In the genomic region with DNA sequence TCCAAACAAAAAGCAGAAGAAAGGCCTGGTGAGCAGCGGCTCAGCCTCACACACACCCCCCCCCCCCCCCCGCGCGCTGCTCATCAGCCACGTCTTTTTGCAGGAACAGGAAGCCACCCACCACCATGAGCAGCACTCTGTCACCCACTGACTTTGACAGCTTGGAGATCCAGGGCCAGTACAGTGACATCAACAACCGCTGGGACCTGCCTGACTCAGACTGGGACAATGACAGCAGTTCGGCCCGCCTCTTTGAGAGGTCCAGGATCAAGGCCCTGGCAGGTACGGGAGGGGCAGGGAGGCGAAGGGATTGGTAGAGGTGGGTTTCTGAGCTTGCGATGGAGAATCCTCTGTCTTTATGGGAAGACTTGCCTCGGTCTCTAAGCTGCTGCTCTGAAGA, we compare ENCODE assay signal across 12 mouse cellular contexts. TPM values are rescaled to one million over a fixed set of nuclear protein-coding genes. Genes with fewer than 3 reads are reported as not detected.
DNase-seq lines count a peak whose midpoint lies in the region; ATAC-seq and TF ChIP-seq lines count a peak whose summit lies in the region.
"Had no signal": no experiment of that assay in that cellular context is flagged by ENCODE, and none has a peak within 500 bp of the region (broad histone marks: within the 10 kb centered on the region; RNA-seq: fewer than 3 reads in every experiment).

No protein-coding gene starts in this region.

- DNase-seq in liver, postnatal 0 days = peak; percentile 18
- no peak for DNase-seq in liver, embryonic 11.5 days (ENCODE audit: low spot score)
- peak; percentile 75 for DNase-seq in brain, adult 2 months (ENCODE audit: low read depth, low spot score)
- no peak for DNase-seq in cerebellum, postnatal 10 days
- DNase-seq: gastrocnemius, postnatal 25 days had no signal

- TF ChIP-seq POLR2A in myocyte (IDR thresholded peaks at IDR 0.05; ENCODE audit: insufficient read length, low read depth) = no peak

- 36% methylated on average over 10 of the region's 12 CpGs for WGBS in forebrain, embryonic 12.5 days
- WGBS in forebrain, embryonic 13.5 days = 26% methylated on average over 11 of the region's 12 CpGs
- 15% methylated on average over 10 of the region's 12 CpGs for WGBS in liver, postnatal 0 days (ENCODE audit: insufficient replicate concordance)
- 19% methylated on average over 8 of the region's 12 CpGs for WGBS in liver, embryonic 11.5 days

- H3K9me3 ChIP-seq in forebrain, embryonic 12.5 days = no peaks in the 10 kb centered on the region
- no peaks in the 10 kb centered on the region for H3K9me3 ChIP-seq in forebrain, embryonic 13.5 days (replicated peaks)
- H3K9me3 ChIP-seq in liver, postnatal 0 days (ENCODE audit: low read length) = no peaks in the 10 kb centered on the region
- H3K9me3 ChIP-seq in liver, embryonic 11.5 days (ENCODE audit: control insufficient read depth, low read length) = no peaks in the 10 kb centered on the region
- H3K9me3 ChIP-seq: hindbrain, embryonic 13.5 days; limb, embryonic 13.5 days; midbrain, embryonic 12.5 days had no signal

- H3K79me2 ChIP-seq in myocyte (ENCODE audit: control insufficient read depth, insufficient read depth) = no peaks in the 10 kb centered on the region

- H3ac ChIP-seq in myocyte (ENCODE audit: control insufficient read depth, insufficient read length) = no peak overlapping the region

- ATAC-seq in forebrain, embryonic 12.5 days (ENCODE audit: low FRiP score) = no peak
- no peak for ATAC-seq in forebrain, embryonic 13.5 days
- no peak; the same call in 1 of the 2 replicates for ATAC-seq in liver, postnatal 0 days
- ATAC-seq in liver, embryonic 11.5 days (replicated peaks; ENCODE audit: low FRiP score) = no peak
- ATAC-seq in monocyte, adult 5-6 weeks (replicated peaks; ENCODE audit: insufficient number of reproducible peaks, low FRiP score, low TSS enrichment, poor library complexity, severe bottlenecking) = no peak

- TF ChIP-seq CTCF in liver, postnatal 0 days (IDR thresholded peaks at IDR 0.05; ENCODE audit: low read depth) = no peak

- 0 out of 2 replicates have a peak overlapping the region, but pooled peaks have one; percentile 19 for H3K27ac ChIP-seq in forebrain, embryonic 12.5 days
- no peak overlapping the region for H3K27ac ChIP-seq in forebrain, embryonic 13.5 days
- no peak overlapping the region for H3K27ac ChIP-seq in liver, postnatal 0 days (ENCODE audit: low read depth)
- H3K27ac ChIP-seq in liver, embryonic 11.5 days (ENCODE audit: low read depth, low read length) = no peak overlapping the region
- H3K27ac ChIP-seq: hindbrain, embryonic 13.5 days; limb, embryonic 13.5 days; midbrain, embryonic 12.5 days had no signal

- H3K36me3 ChIP-seq in forebrain, embryonic 12.5 days (replicated peaks) = peaks cover 7% of the 10 kb centered on the region; the same call in 1 of the 2 replicates
- peaks cover 35% of the 10 kb centered on the region for H3K36me3 ChIP-seq in forebrain, embryonic 13.5 days (ENCODE audit: poor library complexity, severe bottlenecking)
- no peaks in the 10 kb centered on the region for H3K36me3 ChIP-seq in liver, postnatal 0 days (replicated peaks; ENCODE audit: insufficient read depth, low read length)
- no peaks in the 10 kb centered on the region for H3K36me3 ChIP-seq in liver, embryonic 11.5 days (ENCODE audit: control insufficient read depth, insufficient read depth, low read length)
- H3K36me3 ChIP-seq in myocyte (ENCODE audit: control insufficient read depth, insufficient read depth) = no peaks in the 10 kb centered on the region
- H3K36me3 ChIP-seq: limb, embryonic 13.5 days had no signal

- H3K4me3 ChIP-seq in forebrain, embryonic 12.5 days (replicated peaks) = no peak overlapping the region
- H3K4me3 ChIP-seq in forebrain, embryonic 13.5 days = no peak overlapping the region
- no peak overlapping the region for H3K4me3 ChIP-seq in liver, postnatal 0 days (ENCODE audit: low read depth, low read length)
- H3K4me3 ChIP-seq in liver, embryonic 11.5 days (ENCODE audit: low read depth, low read length) = no peak overlapping the region
- no peak overlapping the region for H3K4me3 ChIP-seq in myocyte
- H3K4me3 ChIP-seq: hindbrain, embryonic 13.5 days; limb, embryonic 13.5 days; midbrain, embryonic 12.5 days had no signal

- no peak for TF ChIP-seq EP300 in liver, postnatal 0 days (IDR thresholded peaks at IDR 0.05; ENCODE audit: low read depth)

- H3K4me1 ChIP-seq in forebrain, embryonic 12.5 days = peaks cover 36% of the 10 kb centered on the region
- H3K4me1 ChIP-seq in forebrain, embryonic 13.5 days = peaks cover 19% of the 10 kb centered on the region
- peaks cover 10% of the 10 kb centered on the region for H3K4me1 ChIP-seq in liver, postnatal 0 days (ENCODE audit: insufficient read depth)
- peaks cover 4% of the 10 kb centered on the region; the same call in 1 of the 2 replicates for H3K4me1 ChIP-seq in liver, embryonic 11.5 days (replicated peaks; ENCODE audit: control insufficient read depth, insufficient read depth, low read length)

- H3K27me3 ChIP-seq in forebrain, embryonic 12.5 days = peaks cover 6% of the 10 kb centered on the region; the same call in 1 of the 2 replicates
- H3K27me3 ChIP-seq in forebrain, embryonic 13.5 days = no peaks in the 10 kb centered on the region
- H3K27me3 ChIP-seq in liver, postnatal 0 days (ENCODE audit: insufficient read depth, low read length) = peaks cover 14% of the 10 kb centered on the region
- peaks cover 26% of the 10 kb centered on the region for H3K27me3 ChIP-seq in liver, embryonic 11.5 days (replicated peaks; ENCODE audit: control insufficient read depth, insufficient read depth, low read length)
- H3K27me3 ChIP-seq in myocyte (ENCODE audit: control insufficient read depth, insufficient read depth, insufficient read length) = no peaks in the 10 kb centered on the region
- H3K27me3 ChIP-seq: hindbrain, embryonic 13.5 days had no signal

- no peak overlapping the region for H3K9ac ChIP-seq in forebrain, embryonic 12.5 days
- H3K9ac ChIP-seq in forebrain, embryonic 13.5 days = no peak overlapping the region
- H3K9ac ChIP-seq in liver, postnatal 0 days (replicated peaks) = no peak overlapping the region
- no peak overlapping the region for H3K9ac ChIP-seq in liver, embryonic 11.5 days (ENCODE audit: low read depth, low read length)
- H3K9ac ChIP-seq: hindbrain, embryonic 13.5 days; limb, embryonic 13.5 days; midbrain, embryonic 12.5 days had no signal

- no peak overlapping the region for H3K4me2 ChIP-seq in forebrain, embryonic 12.5 days
- H3K4me2 ChIP-seq in forebrain, embryonic 13.5 days = no peak overlapping the region
- H3K4me2 ChIP-seq in liver, postnatal 0 days (ENCODE audit: low read depth, low read length) = no peak overlapping the region
- no peak overlapping the region for H3K4me2 ChIP-seq in liver, embryonic 11.5 days
- H3K4me2 ChIP-seq in myocyte (ENCODE audit: low read depth) = peak overlapping the region; percentile 69
- H3K4me2 ChIP-seq: hindbrain, embryonic 13.5 days; limb, embryonic 13.5 days; midbrain, embryonic 12.5 days had no signal

TF ChIP-seq in myocyte, 11 proteins besides CTCF, POLR2A, EP300 and RAD21:
- TF ChIP-seq POLR2AphosphoS2 (IDR thresholded peaks at IDR 0.05; ENCODE audit: insufficient read length, low read depth) = no peak
- TF ChIP-seq USF1 (IDR thresholded peaks at IDR 0.05; ENCODE audit: low read depth) = no peak
- no peak for TF ChIP-seq MYOG (IDR thresholded peaks at IDR 0.05; ENCODE audit: control insufficient read depth in 1 of 3, insufficient read depth in 1 of 3, insufficient read length in 2 of 3, low read depth in 2 of 3)
- no peak for TF ChIP-seq E2F4 (IDR thresholded peaks at IDR 0.05; ENCODE audit: insufficient read depth)
- TF ChIP-seq SRF (IDR thresholded peaks at IDR 0.05; ENCODE audit: control insufficient read depth, insufficient read length, low read depth) = no peak
- no peak for TF ChIP-seq TCF3 (IDR thresholded peaks at IDR 0.05; ENCODE audit: insufficient read length, low read depth)
- no peak for TF ChIP-seq TCF12 (IDR thresholded peaks at IDR 0.05; ENCODE audit: insufficient read depth, poor library complexity, severe bottlenecking)
- TF ChIP-seq MAX (IDR thresholded peaks at IDR 0.05; ENCODE audit: low read depth) = no peak
- TF ChIP-seq CEBPB (IDR thresholded peaks at IDR 0.05; ENCODE audit: insufficient read depth, poor library complexity, severe bottlenecking) = no peak
- TF ChIP-seq REST (IDR thresholded peaks at IDR 0.05; ENCODE audit: insufficient read depth, insufficient read length) = no peak
- TF ChIP-seq MYOD1 (IDR thresholded peaks at IDR 0.05; ENCODE audit: control insufficient read depth in 1 of 3, insufficient read length in 2 of 3, low read depth in 2 of 3) = no peak

RNA-seq across cellular contexts. Expression of gene Sptbn2, which starts 7.7 kb away (rescaled TPM):
- 25.2 and 27.3 TPM in 2 replicates for polyA plus RNA-seq in forebrain, embryonic 12.5 days (2016; fragmentation: Nextera tagmentation; extraction: Ambion mirVana)
- 18.1 and 20.8 TPM in 2 replicates for polyA plus RNA-seq in forebrain, embryonic 13.5 days (2015; fragmentation: Nextera tagmentation; extraction: Ambion mirVana)
- polyA plus RNA-seq in liver, postnatal 0 days (2015; fragmentation: Nextera tagmentation; extraction: Ambion mirVana) = 0.59 and 0.72 TPM in 2 replicates
- 0.75 and 0.97 TPM in 2 replicates for polyA plus RNA-seq in liver, embryonic 11.5 days (2014; fragmentation: Nextera tagmentation; extraction: Ambion mirVana)
- polyA plus RNA-seq in myocyte (2012; fragmentation: generic; extraction: Trizol) = 0.56 TPM
- total RNA-seq in monocyte, adult 5-6 weeks (2017) = not detected in 3 replicates

RNA-seq across cellular contexts. Expression of gene Gm960, which starts 20.2 kb away (rescaled TPM):
- 4.5 and 5.4 TPM in 2 replicates for polyA plus RNA-seq in forebrain, embryonic 12.5 days (2016; fragmentation: Nextera tagmentation; extraction: Ambion mirVana)
- polyA plus RNA-seq in forebrain, embryonic 13.5 days (2015; fragmentation: Nextera tagmentation; extraction: Ambion mirVana) = 4.1 and 5.8 TPM in 2 replicates
- polyA plus RNA-seq in liver, postnatal 0 days (2015; fragmentation: Nextera tagmentation; extraction: Ambion mirVana) = 0.21 and 0.33 TPM in 2 replicates
- 0.82 and 2.0 TPM in 2 replicates for polyA plus RNA-seq in liver, embryonic 11.5 days (2014; fragmentation: Nextera tagmentation; extraction: Ambion mirVana)
- polyA plus RNA-seq in myocyte (2012; fragmentation: generic; extraction: Trizol) = 0.90 TPM
- total RNA-seq in monocyte, adult 5-6 weeks (2017) = not detected in 3 replicates
- total RNA-seq: gastrocnemius, postnatal 25 days had no signal

RNA-seq across cellular contexts. Expression of gene Rbm4b, which starts 37.6 kb away (rescaled TPM):
- 151 and 159 TPM in 2 replicates for polyA plus RNA-seq in forebrain, embryonic 12.5 days (2016; fragmentation: Nextera tagmentation; extraction: Ambion mirVana)
- polyA plus RNA-seq in forebrain, embryonic 13.5 days (2015; fragmentation: Nextera tagmentation; extraction: Ambion mirVana) = 188 and 192 TPM in 2 replicates
- polyA plus RNA-seq in liver, postnatal 0 days (2015; fragmentation: Nextera tagmentation; extraction: Ambion mirVana) = 14.1 TPM in 2 replicates
- 36.0 and 44.0 TPM in 2 replicates for polyA plus RNA-seq in liver, embryonic 11.5 days (2014; fragmentation: Nextera tagmentation; extraction: Ambion mirVana)
- 4.8 TPM for polyA plus RNA-seq in myocyte (2012; fragmentation: generic; extraction: Trizol)
- 12.2 to 30.8 TPM (median 24.9 TPM) in 3 replicates for total RNA-seq in monocyte, adult 5-6 weeks (2017)

Comparison
In these comparisons a context has a peak if more than half of its experiments do, and no peak if none do; other contexts are left out.
1. DNase-seq: peak in liver, postnatal 0 days (single experiment) and brain, adult 2 months (single experiment); none in liver, embryonic 11.5 days (single experiment) and cerebellum, postnatal 10 days (0 of 2).